Mouse (Mus musculus) right cerebral cortex, postnatal 14 days (tissue): ENCODE measurements at regions not wholly inside any gene's neighbourhood (a gene's known extent, or its start where the extent isn't known, plus 50 kb on each side); places are given as distances from the start of the nearest gene placed in this dataset.
"Not testable (repeated sequence)": the region's sequence is repeated elsewhere in the genome, so short reads cannot be mapped to it uniquely, and the experiment has no call there.

Experiments used
- DNase-seq: peaks from one replicate; pipeline ENCODE4 v3.0.0; 2022

DNA sequence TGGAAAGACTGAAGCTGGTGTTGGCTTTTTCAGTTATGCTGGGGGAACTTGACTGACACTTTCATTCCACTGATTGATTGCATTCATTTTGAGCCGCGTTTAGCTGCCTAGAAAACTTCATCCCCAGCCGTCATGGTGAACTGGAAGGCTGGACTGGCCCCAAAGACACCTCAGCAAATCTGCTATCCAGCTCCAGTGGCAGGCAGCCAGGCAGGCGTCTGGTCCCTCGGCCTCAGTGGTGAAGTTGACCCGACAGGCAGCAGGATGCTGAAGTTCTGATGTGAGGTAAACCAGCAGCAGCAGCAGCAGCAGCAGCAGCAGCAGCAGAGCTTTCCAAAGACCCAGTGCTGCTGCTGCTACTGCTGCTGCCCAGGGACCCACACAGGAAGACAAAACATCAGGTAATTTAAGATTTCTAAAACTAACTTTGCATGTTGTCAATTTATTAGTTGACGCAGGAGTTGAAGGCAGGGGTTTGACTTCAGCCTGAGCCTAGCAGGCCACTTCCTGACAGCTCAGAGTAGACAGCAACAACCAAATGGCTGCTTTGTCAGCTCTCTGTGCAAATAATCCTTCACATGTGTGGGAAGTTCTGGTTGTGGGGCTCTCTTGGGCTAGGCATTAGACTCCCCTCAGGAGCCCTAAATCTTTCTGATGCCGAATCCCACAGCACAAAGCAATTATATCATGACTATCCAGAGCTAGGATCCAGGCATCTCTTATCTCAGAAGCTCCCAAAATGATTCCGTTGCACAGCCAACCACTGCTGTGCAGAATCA, 200.4 kb upstream of the Nhs start:
- DNase-seq, result peak; percentile 7

GRCm38 (mm10) chrX:162348341-162348740, 188.8 kb upstream of the Nhs start:
- no peak for DNase-seq

GRCm38 (mm10) chrX:162347886-162348285, 188.4 kb upstream of the Nhs start:
- DNase-seq, result no peak

DNA sequence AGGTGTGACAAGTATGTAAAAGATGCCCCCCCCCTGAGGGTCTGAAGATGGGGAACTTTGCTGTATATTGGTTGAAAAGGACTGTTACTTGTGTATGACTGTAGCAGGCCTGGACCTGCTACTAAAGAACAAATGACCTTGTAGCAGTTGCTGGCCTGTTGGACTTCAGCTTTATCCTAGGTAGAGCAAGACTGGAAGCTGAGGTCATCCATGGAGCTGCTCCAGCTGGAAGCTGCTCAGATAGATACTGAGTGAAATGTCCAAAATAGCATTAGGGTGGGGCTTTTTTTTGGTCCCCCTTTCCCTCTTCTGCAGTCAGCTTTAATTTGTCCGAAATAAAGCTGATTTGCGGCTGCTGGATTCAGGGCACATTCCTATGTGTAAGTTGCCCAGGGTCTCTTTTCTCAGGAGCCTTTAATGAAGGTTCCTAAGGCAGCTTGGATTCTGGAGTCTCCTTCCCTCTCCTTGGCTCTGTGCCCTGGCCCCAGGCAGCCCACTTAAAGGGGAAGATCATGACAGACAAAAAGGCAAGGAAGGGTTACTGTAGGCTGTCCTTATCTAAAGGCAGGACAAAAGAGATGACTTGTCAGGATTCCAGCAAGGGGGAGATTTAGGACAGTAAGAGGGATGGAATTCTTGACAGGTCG, 186.1 kb upstream of the Nhs start:
- no peak for DNase-seq

DNA sequence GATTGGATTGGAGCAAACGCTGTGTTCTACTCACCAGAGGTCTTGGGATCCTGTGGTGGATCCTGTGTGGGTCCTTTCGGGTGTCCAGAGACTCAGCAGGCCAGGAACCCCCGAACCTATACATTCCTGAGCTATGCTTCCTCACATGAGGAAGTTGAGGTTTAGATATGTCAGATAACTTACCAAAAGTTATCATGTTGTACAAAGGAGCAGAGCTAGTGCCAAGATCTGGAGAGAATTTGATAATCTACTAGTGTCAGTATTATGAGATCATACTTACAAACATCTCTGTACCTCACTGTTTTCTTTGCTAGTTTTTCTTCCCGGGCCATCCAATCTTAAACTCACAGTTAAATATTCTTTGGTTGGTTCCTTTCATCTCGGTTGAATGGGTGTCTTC, 172.6 kb upstream of the Nhs start:
- DNase-seq, result no peak

- no peak for DNase-seq
Measured at GRCm38 (mm10) chrX:162307646-162308045, 148.1 kb upstream of the Nhs start.

GRCm38 (mm10) chrX:162304145-162304544, 144.6 kb upstream of the Nhs start:
- no peak for DNase-seq

GRCm38 (mm10) chrX:162302788-162303187, 143.3 kb upstream of the Nhs start:
- DNase-seq, result no peak

- no peak for DNase-seq
Measured at GRCm38 (mm10) chrX:162291234-162291633, 131.7 kb upstream of the Nhs start.

GRCm38 (mm10) chrX:162286155-162286554, 126.6 kb upstream of the Nhs start:
- DNase-seq, result not testable (repeated sequence)

DNA sequence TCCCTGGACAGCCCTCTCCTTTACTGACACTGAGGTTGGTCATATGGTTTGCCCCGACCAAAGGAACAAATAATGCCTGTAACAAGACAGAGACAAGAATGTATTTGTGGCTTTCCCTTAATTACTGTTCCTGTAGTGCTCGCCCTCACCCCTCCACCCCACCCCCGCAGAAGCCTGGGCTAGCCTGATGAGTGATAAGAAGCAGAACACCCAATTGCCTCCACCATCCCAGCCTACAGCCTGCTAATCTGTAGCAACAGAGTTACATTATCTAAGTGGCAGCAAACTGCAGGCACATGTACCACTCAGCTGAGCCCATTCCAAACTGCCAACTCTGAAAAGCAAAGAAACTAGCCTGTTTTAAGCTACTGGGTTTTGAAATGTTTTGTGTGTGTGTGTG, 124.7 kb upstream of the Nhs start:
- DNase-seq, result no peak

GRCm38 (mm10) chrX:162282690-162283089, 123.2 kb upstream of the Nhs start:
- DNase-seq, result no peak

DNA sequence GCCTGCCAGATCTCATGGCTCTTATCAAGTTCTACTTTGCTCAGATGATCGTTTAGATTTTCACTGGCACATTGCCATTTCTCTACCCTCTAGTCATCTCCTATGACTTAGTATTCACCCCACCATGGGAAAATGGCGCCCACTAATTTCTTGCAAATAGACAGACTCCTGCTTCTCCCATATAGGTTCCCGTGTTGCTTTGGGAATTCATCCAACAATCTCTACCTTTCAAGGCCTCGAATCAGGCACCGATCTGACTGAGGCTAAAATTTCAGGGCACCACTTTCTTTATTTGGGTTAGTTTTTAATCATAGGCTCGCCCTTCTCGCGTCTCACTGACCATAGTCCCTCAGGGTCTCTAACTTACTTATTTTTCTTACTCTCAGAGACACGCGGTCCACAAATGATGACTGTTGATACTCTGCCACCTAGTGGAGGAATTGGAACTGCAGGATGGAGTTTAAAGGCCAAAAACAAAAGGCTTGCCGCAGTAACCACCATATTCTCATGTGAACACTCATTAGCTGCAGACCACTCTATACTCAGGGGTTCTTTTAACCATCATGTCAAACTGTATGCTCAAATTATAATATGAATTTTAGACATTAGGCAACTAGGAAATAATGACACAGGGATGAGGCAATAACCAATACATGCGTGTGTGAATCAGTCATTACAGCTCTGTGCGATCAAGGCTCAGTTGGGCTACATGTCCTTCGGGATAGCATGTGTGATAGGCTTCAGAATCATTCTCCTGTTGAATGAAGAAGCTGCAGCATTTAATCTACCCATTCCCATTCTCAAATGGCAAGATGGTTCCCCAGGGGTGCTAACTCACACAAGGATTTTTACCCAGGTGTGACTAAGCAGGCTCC, 119.5 kb upstream of the Nhs start:
- DNase-seq, result peak; percentile 31

DNA sequence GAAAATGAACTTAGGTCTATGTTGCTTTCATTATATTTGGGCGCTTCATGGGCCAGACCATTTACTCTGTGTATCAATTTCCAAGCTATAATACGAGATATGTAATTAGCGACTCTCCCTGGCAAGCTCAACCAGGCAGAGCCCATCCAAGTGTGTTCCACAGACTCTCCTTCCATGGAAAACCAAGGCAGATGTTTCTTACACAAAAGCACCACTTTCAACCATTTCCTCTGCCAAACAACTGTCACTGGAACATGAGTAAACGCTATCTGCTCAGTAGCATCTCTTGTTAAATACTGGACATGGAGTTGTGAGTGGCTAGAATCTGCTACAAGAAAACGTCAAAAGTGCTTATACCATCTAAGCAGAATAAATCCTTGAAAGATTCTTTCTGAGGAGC, 115.1 kb upstream of the Nhs start:
- DNase-seq, result no peak

DNA sequence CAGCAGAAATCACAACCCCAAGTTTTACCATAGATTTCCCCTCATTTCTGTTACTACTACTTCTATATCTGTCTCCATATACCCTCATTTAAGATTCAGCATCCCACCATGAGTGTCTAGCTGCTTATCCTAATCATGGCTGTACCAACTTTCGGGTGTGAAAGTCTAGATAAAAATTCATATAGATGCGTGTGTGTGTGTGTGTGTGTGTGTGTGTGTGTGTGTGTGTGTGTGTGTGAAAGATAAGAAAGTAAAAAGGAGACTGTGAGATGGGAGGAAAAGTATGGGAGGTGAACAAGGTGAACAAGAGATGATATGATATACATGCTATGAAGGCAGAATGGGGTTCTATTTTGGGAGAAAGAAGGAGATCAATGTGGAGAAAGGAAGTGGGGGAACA, 111.7 kb upstream of the Nhs start:
- no peak for DNase-seq

- DNase-seq, result no peak
Measured at GRCm38 (mm10) chrX:162268918-162269317, 109.4 kb upstream of the Nhs start.

DNA sequence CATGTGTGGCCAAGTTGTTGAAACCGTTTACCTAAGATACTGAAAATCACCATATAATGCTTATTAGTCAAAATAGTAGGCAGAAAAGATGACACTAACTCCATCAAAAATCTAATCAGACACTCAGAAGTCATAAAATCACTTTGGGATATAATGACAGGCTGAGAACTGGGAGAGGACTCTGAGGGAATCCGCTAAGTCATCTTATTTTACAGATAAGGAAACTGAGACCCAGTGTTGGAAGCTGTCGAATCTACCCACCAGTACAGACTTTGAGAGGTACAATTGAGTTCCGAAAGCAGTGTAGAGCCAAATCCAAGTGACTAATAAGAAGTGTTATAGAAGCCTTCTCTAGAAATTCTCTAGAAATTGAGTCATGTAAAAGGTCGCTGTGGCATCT, 108.6 kb upstream of the Nhs start:
- DNase-seq, result no peak

- DNase-seq, result no peak
Measured at GRCm38 (mm10) chrX:162267679-162268078, 108.1 kb upstream of the Nhs start.

DNA sequence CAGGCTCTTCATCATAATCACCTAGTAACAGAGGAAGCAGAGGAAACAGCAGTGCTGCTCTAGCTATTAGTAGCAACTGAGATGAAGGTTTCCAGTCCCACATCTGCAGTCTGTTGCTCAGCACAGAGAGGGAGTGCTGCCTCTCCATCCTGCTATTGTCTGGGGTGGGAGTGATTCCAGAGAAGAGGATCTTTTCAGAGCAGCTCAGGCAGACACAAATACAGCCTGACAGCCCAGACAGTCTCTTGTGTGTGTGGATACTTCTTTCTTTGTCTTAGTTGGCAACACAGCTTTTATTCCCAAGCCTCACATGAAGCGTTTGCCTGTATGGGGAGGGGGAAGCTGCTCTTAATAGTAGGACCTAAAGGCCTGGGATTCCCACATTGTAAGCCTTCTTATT, 107.2 kb upstream of the Nhs start:
- no peak for DNase-seq

DNA sequence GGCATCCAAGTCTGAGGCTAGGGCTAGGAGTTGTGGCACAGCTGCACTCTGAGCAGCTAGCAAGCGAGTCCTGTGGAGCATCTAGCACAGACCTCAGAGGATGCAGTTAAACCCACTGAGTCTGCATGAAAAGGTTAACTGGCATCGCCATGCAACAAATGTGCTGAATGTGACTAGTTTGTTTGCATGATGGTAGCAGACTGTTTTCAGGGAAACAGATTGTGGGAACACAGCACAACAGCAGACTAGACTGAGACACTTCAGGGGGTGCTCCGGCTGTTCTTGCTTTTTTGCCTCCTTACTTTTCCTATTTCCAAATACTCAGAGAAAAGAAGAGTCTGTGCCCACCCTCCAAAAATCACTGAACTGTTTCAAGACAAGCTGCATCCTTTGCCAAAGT, 97.9 kb upstream of the Nhs start:
- no peak for DNase-seq

DNA sequence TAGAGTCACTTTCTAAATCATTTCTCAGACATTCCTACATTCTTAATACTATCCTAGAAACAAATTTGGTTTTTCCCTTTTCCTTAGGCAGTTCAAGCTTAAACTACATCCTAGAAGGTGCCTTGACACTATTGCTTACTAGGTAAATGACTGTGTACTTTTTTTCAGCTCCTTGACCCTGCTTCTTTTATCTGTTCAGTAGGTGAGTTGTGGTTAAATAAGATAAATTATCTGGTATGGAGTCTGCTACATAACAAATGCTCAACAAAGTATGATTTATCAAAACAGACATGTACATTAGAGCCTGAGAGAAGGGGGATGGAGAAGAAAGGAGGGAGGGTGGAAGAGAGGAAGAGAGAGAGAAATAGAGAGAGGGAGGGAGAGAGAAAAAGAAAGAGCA, 96.3 kb upstream of the Nhs start:
- no peak for DNase-seq

- no peak for DNase-seq
Measured at GRCm38 (mm10) chrX:162241291-162241690, 81.8 kb upstream of the Nhs start.

GRCm38 (mm10) chrX:162235552-162235951, 76.0 kb upstream of the Nhs start:
- DNase-seq, result no peak

GRCm38 (mm10) chrX:162210848-162211247, 51.3 kb upstream of the Nhs start:
- DNase-seq, result no peak
